Mouse (Mus musculus) thymus, adult 18-20 months (tissue): ENCODE measurements around the gene Cldn4.

Source experiments
- DNase-seq, 2 experiments: peaks; one replicate each; pipeline ENCODE4 v3.0.0; 2022; ENCODE audit warnings: mixed read lengths in 2 of 2

Cldn4 gene

DNA sequence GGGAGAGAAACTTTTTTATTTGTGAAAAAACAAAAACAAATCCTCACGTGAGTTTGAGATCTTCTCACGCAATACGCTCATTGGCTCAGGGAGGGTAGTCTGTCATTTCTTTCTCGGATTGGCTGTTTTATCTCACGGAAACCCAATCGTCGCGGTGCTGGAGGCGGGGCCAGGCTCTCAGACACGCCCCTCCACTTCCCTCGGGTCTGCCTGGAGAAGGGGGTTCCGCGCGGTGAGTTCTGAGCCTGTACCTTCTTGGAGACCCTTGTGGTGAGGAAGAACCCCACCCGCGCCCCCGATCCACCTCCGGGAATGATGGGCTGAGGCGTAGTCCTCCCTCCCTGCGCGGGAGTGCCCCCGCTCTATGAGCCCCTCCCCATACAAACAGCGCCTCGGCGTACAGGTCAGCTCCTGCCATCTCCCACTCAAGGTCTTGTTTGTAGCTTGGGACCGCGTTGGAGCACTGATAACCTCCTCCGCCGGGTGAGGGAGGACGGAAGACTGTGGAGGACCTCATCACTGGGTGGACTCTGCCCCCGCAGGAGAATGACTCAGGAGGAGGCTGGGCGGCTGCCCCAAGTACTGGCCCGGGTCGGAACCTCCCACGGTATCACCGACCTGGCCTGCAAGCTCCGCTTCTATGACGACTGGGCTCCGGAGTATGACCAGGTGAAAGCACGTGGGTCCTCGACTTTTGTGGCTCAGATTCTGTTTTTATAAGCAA is 14.4 kb downstream of the Cldn4 start, which contains the start of gene Mettl27:
TSS of gene Mettl27 (plus strand) at position 190 of the 724 bp plus-strand sequence.
- peak; percentile 87 to 93 for DNase-seq

DNA sequence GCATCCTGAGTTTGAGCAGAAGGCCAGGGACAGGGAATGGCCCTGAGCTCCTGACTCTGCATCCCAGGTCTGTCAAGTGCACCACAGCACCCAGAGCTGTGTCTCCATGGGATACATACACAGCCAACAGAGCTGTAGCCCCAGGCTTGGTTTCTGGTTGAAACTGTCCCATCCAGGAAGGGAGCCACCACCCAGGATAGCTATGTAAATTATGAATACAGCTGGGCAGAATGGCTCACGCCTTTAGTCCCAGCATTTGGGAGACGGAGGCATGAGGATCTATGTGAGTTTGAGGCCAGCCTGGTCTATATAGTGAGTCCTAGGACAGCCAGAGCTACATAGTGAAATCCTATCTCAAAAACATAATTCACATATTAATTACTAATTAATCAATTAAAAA is 16.7 kb downstream of the Cldn4 start:
- DNase-seq: no peak

DNA sequence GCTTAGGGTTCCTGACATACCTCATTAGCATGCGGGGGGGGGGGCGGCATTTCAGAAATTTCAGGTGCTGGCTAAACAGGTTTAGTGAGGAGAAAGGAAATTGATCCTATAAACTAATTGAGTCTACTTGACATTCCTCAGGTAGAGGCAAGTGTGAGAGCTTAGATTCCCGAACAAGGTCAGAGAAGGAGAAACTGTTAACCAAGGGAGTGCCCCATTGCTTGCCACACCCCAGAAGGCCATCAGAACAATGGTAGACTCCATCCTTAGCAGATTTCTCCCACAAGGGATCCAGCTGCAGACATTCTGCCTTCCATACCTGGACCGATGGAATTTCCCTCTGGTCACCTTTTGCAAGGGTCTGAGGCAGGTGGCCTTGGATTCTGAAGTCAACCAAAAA is 20.0 kb downstream of the Cldn4 start:
- DNase-seq: no peak

DNA sequence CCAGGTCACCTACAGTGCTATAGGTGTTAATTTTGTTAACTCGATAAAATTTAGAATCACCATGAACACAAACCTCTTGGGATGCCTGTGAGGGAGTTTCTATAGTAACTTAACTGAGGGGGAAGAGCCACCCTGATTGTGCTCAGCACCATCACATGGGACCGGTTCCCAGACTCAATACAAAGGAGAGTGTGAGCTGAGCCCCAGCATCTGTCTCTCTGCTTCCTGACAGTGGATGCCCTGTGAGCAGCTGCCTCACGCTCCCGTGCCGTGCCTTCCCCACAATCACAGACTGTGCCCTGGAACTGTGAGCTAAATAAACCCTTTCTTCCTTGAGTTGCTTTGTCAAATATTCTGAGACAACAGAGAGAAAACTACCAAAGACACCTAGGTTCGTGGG is 23.6 kb downstream of the Cldn4 start:
- DNase-seq: no peak

DNA sequence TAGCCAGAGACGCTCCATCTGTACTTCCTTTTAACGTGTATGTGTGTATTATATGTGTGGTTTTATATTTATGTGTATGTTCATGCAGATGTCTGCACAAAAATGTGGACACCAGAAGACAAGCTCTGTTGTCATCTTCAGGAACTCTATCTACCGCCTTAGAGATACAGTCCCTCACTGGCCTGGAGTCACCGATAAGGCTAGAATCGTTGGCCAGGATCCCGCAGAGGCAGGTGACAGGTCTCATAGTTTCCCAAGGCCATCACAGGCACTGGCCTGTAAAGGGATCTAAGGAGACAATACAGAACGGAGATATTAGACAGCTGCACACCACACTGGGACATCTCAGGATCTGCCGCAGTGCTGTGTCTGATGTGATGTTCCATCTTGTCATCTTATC is 25.6 kb downstream of the Cldn4 start:
- DNase-seq: no peak

DNA sequence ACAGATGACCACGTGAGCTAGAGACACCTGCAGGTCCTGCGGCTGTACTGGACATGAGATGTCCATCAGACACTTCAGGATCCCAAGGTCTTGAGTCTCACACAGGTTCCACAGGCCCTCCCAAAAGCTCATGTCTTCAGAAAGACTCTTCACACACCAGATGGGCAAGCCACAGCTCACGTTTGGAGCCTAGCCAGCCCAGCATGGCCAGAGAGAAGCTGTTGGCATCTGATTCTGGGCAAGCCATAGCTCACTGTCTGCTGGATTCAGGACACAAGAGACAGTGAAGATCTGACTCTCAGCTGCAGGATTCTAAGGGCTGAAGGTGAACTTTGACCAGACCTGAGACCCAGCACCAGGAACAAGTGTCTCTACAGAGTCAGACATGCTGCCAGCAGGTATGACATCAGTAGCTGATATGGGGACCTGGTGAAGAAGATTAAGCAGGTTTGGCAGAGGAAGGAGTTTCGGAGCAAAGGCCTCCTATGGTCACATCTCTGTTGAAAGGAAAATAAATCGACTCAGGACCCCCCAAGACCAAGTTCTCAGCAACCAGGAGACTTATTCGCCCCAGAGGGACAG is 26.5 kb downstream of the Cldn4 start:
- DNase-seq: no peak

DNA sequence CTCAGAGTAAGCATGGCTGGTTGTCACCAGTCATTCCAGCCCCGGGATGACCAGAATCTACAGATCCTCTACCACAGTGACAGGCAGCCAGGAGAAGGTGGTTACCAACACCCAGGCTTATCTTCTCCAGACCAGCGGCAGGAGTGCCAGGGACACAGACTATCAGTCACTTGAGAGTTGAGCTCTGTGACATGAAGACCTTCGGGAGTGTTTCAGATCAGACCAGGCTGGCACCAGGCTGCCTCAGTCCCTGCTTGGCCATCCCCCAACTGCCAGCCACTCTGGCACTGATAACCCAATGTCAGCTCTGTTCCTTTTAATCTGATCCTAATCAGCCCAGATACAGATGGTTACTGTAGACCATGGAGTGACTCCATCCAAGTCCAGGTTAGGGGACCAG is 27.6 kb downstream of the Cldn4 start:
- DNase-seq: no peak

DNA sequence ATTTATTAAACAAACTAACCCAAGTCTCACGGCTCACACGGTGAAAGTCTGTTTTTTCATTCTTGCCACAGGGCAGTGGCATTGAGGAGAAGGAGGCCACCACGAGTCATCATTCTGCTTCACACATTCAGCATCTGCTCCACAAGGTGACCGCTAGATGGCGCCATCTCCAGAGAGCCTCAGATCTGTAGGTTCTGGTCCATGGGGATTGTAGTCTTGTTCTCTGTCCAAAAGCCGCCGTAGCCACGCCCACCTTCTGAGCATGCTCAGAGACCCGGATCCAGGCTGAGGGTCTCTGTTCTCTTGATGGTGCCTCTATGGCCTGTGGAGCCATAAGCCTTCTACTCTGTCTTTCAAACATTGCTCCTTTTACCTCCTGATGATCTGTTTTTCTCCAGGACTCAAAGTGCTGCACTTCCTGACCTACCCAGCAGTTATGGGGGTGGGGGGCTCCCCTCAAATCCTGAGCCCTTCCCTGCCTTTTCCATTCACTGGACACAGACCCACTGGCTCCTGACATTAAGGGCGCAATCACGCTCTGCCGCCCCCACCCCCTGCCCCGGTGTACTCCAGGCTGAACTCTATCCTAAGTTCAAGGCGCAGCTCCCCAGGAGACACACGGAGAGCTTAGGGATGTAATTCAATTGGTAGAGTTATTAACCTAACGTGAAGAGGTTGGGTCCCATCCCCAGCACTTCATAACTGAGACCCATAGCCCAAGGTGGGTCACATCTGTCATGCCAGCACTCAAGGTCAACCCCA is 28.5 kb downstream of the Cldn4 start:
- DNase-seq: peak in 1 of 2 experiments; percentile 48

DNA sequence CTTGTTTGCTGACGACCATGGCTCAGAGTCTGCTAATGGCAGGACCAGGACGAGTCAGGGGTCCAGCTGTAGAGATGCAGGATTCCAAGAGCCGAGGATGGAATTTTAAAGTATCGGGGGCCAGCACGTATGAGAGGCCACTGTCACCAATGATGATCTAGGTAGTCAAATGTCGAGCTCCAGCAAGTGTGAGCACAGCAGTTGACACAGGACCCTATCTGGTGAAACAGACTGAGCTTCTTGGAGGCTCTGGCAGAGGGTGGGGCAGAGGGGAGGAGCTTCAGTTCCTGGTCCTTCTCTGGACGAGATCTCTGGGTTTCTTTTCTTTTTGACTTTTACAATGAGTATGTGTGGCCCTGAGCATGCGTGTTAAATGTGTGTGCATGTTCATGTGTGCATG is 31.4 kb downstream of the Cldn4 start, which contains the start of gene Cldn13:
TSS of gene Cldn13 (minus strand) at position 216 of the 400 bp plus-strand sequence.
- DNase-seq: no peak

DNA sequence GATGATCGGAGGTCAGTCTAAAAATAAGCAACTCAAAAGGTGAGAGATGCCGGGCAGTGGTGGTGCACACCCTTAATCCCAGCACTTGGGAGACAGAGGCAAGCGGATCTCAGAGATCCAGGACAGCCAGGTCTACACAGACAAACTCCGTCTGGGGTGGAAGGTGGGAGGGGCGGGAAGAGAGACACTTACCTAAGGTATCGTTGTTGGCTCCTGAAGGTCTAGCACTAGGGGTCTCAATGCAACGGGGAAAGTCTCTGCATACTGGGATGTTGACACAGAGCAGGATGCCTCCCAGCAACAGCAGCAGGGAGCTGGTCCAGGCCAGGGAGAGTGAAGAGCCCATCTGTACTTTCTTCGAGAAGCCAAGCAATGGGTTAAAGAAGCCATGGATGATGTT is 32.2 kb downstream of the Cldn4 start:
- no peak for DNase-seq

DNA sequence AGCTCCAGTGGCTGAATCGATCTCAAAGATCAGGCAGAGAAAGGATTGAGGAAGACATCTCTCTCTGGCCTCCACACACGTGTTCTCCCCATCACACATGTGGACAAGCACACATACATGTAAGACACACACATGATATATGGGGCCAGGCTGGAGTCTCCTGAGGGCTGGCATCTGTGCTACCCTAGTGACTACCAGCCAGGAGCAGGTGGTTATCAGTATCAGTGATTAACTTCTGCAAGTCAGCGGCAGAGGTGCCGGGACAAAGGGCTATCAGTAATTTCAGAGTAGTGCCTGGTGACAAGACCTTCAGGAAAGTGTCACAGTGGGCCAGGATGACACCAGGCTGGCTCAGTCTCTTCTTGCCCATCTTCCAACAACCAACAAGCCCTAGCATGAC is 33.0 kb downstream of the Cldn4 start:
- DNase-seq: no peak

DNA sequence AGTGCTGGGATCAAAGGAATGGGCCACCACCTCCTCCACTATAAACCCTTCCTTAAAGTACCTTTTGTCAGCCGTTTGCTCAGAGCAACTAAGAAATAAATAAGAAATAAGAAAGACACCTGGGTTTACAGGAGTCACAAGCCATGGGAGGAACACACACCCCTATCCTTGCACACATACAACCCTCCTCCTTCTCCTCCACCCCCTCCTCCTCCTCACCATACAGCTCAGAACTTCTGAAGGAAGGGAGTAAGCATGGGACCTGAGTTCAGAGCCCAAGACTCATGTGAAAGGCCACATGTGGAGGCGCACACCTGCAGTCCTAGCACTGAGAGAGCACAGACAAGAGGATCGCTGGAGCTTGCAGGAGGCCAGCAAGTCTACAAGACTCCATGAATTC is 33.4 kb downstream of the Cldn4 start:
- DNase-seq: no peak

DNA sequence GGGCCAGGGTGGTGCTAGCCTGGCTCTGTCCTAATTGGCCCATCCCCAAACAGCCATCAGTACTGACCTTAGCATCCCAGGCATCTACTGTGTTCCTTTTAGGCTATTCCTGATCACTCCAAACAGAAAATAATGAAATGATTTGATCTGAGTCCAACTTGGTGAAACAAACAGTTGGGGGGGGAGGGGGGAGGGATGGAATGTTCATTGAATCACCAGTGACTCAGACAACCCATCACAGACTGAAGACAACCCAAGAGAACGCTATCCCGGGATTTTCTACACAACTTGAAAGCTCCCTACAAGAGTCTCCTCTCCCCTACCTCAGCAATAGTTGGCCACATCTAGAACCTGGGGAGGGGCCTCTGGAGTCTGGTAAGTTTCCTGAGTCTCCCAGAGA is 34.8 kb downstream of the Cldn4 start:
- DNase-seq: no peak

DNA sequence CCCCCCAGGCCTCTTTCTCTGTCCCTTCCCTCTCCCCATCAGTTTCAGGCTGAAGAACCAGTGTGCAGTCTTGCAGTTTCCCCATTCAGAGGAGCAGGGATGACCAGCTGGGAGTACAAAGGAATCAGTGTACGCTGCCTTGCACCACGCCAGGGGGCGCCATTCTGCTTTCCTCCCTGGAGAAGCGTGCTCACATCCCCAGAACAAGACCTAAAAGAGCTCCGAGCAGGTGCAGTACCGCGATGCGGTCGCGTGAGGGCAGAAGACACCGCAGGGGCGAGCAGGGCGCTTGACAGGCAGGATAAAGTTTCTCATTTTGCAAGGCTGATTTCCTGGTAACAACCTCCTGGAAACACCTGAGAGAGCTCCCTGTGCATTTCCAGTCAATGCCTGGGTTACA is 39.6 kb downstream of the Cldn4 start:
- DNase-seq: peak; percentile 82 to 84

DNA sequence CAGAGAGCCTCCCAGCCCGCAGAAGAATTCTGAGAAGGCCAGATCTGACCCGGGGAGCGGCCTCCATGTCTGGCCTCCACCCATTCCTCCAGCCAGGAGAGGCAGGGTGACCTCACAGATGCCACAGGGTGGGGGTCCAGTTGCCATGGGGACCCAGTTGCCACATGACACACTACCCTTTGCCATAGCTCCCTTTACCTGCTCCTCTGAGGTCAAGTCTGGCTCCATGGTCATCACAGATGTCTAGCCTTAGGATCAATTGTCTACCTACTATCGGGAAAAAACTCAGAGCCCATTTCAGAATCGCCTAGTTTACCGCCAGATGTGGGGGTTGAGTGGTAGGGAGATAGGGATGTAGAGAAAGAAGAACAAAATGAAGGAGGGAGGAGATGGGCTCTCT is 40.1 kb downstream of the Cldn4 start, which contains the start of gene Tmem270:
TSS of gene Tmem270 (minus strand) at position 101 of the 400 bp plus-strand sequence.
- DNase-seq: no peak

DNA sequence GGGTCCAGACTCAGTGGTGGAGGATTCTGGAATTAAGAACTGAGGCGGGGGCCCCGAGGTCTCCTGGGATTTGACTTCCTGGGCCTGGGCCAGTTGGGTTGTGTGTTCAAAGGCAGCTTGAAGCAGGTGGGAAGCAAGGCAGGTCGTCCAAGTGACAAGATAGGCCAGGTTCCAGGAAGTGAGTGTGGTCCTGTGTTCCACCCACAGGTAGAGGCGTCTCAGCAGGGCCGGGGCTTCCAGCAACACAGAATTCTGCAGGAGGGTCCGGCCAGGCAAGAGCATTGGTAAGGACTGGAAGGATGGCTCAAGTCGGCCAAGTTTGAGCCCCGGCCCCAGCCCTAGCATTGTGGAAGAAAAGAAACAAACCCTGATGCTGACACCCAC is 45.1 kb downstream of the Cldn4 start:
- no peak for DNase-seq

DNA sequence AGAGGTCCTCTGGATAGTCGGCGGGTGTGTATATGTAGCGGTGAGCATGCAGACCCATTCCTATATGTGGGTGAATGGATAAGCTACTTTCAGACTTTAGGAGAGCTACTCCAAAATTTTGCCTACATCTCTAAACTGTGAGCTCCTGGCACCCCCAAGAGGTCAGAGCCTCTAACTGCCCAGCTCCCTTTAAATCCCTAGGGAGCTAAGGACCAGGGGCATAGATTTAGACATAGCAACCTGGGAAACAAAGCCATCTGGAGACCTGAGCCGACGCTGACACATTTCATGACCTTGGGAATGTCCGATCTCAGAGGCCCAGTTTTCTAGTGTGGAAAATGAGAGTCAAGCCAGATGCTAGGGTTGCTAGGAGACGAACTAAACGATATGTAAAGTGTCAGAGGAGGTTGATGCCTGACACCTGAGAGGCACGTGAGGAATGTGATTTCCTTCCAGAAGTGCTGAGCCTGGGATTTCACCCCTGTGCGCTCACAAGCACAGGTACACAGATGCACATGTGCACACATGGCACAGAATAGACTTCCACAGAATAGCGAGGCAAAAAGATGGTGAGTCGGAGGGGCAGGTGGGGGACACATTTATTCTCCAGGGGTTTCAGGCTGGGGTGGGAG is 45.6 kb downstream of the Cldn4 start:
- no peak for DNase-seq

DNA sequence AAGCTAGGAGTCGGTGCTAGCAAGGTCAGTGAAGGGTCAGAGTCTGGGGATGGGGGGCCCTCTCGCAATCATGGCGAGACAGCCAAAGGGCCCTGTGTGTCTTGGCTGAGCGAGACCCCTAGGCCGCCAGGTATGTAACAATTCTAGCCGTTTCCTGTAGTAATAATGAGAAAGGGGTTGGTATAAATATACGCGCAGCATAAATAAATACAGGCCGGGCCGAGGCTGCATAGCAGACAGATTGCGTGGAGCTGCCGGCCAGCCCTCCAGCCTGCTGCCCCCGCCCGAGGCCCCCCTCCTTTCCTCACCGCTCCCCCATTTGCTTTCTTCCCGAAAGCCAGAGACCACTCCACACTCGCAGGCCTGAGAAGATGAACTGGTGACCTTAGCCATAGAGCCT is 49.1 kb downstream of the Cldn4 start:
- DNase-seq: no peak

DNA sequence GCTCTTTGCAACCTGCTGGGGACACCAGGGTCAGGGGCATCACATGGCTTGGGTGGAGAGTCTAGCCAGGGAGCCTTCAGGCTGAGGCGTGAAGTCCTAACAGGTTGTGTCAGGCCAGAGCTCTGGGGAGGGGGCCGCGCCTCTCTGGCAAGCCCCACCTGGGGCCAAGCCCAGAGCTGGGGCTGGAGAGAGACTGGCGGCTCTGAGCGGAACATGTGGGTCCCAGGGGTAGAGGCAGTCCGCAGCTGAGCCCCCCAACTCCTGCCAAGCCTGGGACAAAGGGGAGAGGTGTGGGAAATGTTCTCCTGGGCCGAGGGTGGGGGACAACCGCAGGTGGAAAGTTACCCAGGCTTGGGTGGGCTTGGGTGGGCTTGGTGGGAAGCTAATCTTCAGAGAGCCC is 49.8 kb downstream of the Cldn4 start:
- DNase-seq: no peak

DNA sequence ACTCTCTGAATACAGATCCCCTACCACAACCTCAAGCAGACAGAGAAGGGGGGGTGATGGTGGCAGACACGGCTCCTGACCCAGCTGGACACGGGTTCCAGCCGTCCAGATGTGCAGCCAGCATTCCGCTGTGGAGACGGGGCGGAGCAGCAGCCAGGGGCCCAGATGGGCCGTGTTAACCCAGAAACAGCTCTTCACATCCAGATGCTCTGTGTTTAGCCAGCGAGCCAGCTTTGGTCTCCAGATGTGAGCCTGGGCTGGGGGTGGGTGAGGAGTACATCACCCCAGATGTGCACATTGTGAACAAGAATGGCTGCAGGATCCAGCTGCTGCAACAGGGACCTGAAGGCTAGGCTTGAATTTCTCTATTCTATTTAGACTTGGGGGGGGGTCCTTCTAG is 51.4 kb downstream of the Cldn4 start:
- no peak for DNase-seq
